Mouse (Mus musculus) layer of hippocampus, adult 18-20 months (tissue): Measurements from ENCODE around the gene Zfand4. TPM values are rescaled to one million over a fixed set of nuclear protein-coding genes. Genes with fewer than 3 reads are reported as not detected.
"Not testable (repeated sequence)": the region's sequence is repeated elsewhere in the genome, so short reads cannot be mapped to it uniquely, and the experiment has no call there.

Source experiments
- DNase-seq, 2 experiments: peaks; one replicate each; pipeline ENCODE4 v3.0.0; 2022; ENCODE audit warnings: low spot score in 2 of 2
- total RNA-seq, 2 experiments: library from RNA; stranded (reverse); gene quantifications; 2 replicates each; pipeline ENCODE4 v1.2.3; 2021

The Zfand4 gene
- total RNA-seq, 2 experiments from 2014 or later: 7.3 to 8.2 TPM

GRCm38 (mm10) chr6:116311411-116311810 is 47.4 kb downstream of the Zfand4 start:
- no peak for DNase-seq

GRCm38 (mm10) chr6:116319259-116319658 is 55.2 kb downstream of the Zfand4 start:
- DNase-seq: no peak

GRCm38 (mm10) chr6:116326641-116327040 is 62.6 kb downstream of the Zfand4 start:
- DNase-seq: no peak

GRCm38 (mm10) chr6:116331396-116331795 is 67.4 kb downstream of the Zfand4 start:
- no peak for DNase-seq

- DNase-seq: no peak
Observed at GRCm38 (mm10) chr6:116337466-116337834, 73.4 kb downstream of the Zfand4 start.

- peak; percentile 72 to 86 for DNase-seq
Observed at GRCm38 (mm10) chr6:116337835-116338501, 73.9 kb downstream of the Zfand4 start, which contains the start of gene March8. March8 (plus strand) TSS chr6:116338024.

- no peak for DNase-seq
Observed at GRCm38 (mm10) chr6:116338520-116338919, 74.5 kb downstream of the Zfand4 start.

GRCm38 (mm10) chr6:116339088-116339487 is 75.1 kb downstream of the Zfand4 start:
- no peak for DNase-seq

GRCm38 (mm10) chr6:116340521-116340920 is 76.5 kb downstream of the Zfand4 start:
- DNase-seq: no peak

- DNase-seq: no peak
Observed at GRCm38 (mm10) chr6:116347953-116348352, 83.9 kb downstream of the Zfand4 start.

GRCm38 (mm10) chr6:116349997-116350396 is 86.0 kb downstream of the Zfand4 start:
- no peak for DNase-seq

- no peak for DNase-seq
Observed at GRCm38 (mm10) chr6:116350643-116351042, 86.6 kb downstream of the Zfand4 start.

GRCm38 (mm10) chr6:116351534-116351933 is 87.5 kb downstream of the Zfand4 start:
- DNase-seq: no peak

- DNase-seq: no peak
Observed at GRCm38 (mm10) chr6:116353428-116353827, 89.4 kb downstream of the Zfand4 start.

- DNase-seq: not testable (repeated sequence)
Observed at GRCm38 (mm10) chr6:116356311-116356947, 92.4 kb downstream of the Zfand4 start.

GRCm38 (mm10) chr6:116356948-116357325 is 92.9 kb downstream of the Zfand4 start:
- peak; percentile 29 to 48 for DNase-seq

GRCm38 (mm10) chr6:116358056-116358455 is 94.0 kb downstream of the Zfand4 start:
- no peak for DNase-seq

GRCm38 (mm10) chr6:116359256-116359655 is 95.2 kb downstream of the Zfand4 start:
- DNase-seq: no peak

- DNase-seq: no peak
Observed at GRCm38 (mm10) chr6:116361463-116361862, 97.4 kb downstream of the Zfand4 start.

GRCm38 (mm10) chr6:116361993-116362392 is 98.0 kb downstream of the Zfand4 start:
- no peak for DNase-seq

GRCm38 (mm10) chr6:116367971-116368370 is 103.9 kb downstream of the Zfand4 start:
- DNase-seq: no peak

GRCm38 (mm10) chr6:116369811-116370210 is 105.8 kb downstream of the Zfand4 start:
- no peak for DNase-seq
